Mouse (Mus musculus) embryonic fibroblast, embryonic 13.5 days (primary cell): Measurements from ENCODE around the gene Atp8b2. TPM values are rescaled to one million over a fixed set of nuclear protein-coding genes. Genes with fewer than 3 reads are reported as not detected.

Experiments
- H3K27ac ChIP-seq: 2 replicates; pipeline ENCODE4 v1.5.1; 2012; ENCODE audit warnings: low read length, control low read depth, inconsistent platforms; ENCODE audit not compliant: insufficient read depth
- H3K4me1 ChIP-seq: 2 replicates; pipeline ENCODE4 v1.6.1; 2011; ENCODE audit warnings: low read length; ENCODE audit not compliant: control insufficient read depth, insufficient read depth
- H3K4me3 ChIP-seq: 2 replicates; pipeline ENCODE4 v1.5.1; 2011; ENCODE audit warnings: mild to moderate bottlenecking, control low read depth, low read length; ENCODE audit not compliant: insufficient read depth
- CTCF ChIP-seq: IDR thresholded peaks from 2 replicates; pipeline ENCODE4 v1.5.1; 2011; ENCODE audit warnings: mild to moderate bottlenecking, control low read depth, low read length, moderate library complexity, borderline replicate concordance; ENCODE audit not compliant: insufficient read depth
- POLR2A ChIP-seq: IDR thresholded peaks from 2 replicates; pipeline ENCODE4 v1.6.1; 2011; ENCODE audit warnings: low read depth, mild to moderate bottlenecking, control low read depth, low read length, moderate library complexity
- polyA plus RNA-seq: library from polyadenylated mRNA; stranded (reverse); fragments of >200 nt; gene quantifications from 2 replicates; pipeline ENCODE4 v1.2.4, GENCODE M21; 2011; ENCODE audit warnings: low read depth; ENCODE audit not compliant: missing spikeins, insufficient read length

The Atp8b2 gene
- polyA plus RNA-seq, 1 experiment = 109 TPM

- TF ChIP-seq CTCF = no peak
- Histone ChIP-seq H3K4me3 (peak overlapping the region; percentile 97), H3K4me1 (peaks cover 9% of the 10 kb centered on the region; the same call in 1 of the 2 replicates), H3K27ac (peak overlapping the region; percentile 96)
These were observed 1.9 kb downstream of the Atp8b2 start for GRCm38 (mm10) chr3:89961436-89961835.

GRCm38 (mm10) chr3:89960469-89960868 lies 2.8 kb downstream of the Atp8b2 start:
- Histone ChIP-seq H3K4me1 (peaks cover 9% of the 10 kb centered on the region; the same call in 1 of the 2 replicates), H3K27ac (no peak overlapping the region), H3K4me3 (peak overlapping the region; percentile 97)
- TF ChIP-seq POLR2A (no peak; the same call in 1 of the 2 replicates), CTCF (no peak)

- Histone ChIP-seq H3K4me3 (no peak overlapping the region), H3K4me1 (peaks cover 6% of the 10 kb centered on the region; the same call in 1 of the 2 replicates), H3K27ac (no peak overlapping the region)
- no peak for TF ChIP-seq POLR2A
- TF ChIP-seq CTCF = no peak
These were observed 3.9 kb downstream of the Atp8b2 start for GRCm38 (mm10) chr3:89959435-89959834.

- no peak for TF ChIP-seq POLR2A
- TF ChIP-seq CTCF = no peak
- H3K4me1 ChIP-seq = peaks cover 6% of the 10 kb centered on the region; the same call in 1 of the 2 replicates
- no peak overlapping the region for H3K27ac ChIP-seq
- H3K4me3 ChIP-seq = no peak overlapping the region
These were observed 5.4 kb downstream of the Atp8b2 start for GRCm38 (mm10) chr3:89957880-89958279.

GRCm38 (mm10) chr3:89956177-89956971 lies 6.9 kb downstream of the Atp8b2 start:
- H3K4me3 ChIP-seq = no peak overlapping the region
- TF ChIP-seq CTCF (no peak), POLR2A (no peak)
- peaks cover 6% of the 10 kb centered on the region; the same call in 1 of the 2 replicates for H3K4me1 ChIP-seq
- no peak overlapping the region for H3K27ac ChIP-seq

- Histone ChIP-seq H3K4me3 (no peak overlapping the region), H3K4me1 (no peaks in the 10 kb centered on the region), H3K27ac (no peak overlapping the region)
- TF ChIP-seq CTCF (peak; percentile 81; the same call in 1 of the 2 replicates), POLR2A (no peak)
These were observed 9.9 kb downstream of the Atp8b2 start for GRCm38 (mm10) chr3:89953420-89953819.

GRCm38 (mm10) chr3:89948655-89949054 lies 14.7 kb downstream of the Atp8b2 start:
- Histone ChIP-seq H3K4me3 (no peak overlapping the region), H3K4me1 (no peaks in the 10 kb centered on the region), H3K27ac (no peak overlapping the region)
- no peak for TF ChIP-seq CTCF
- no peak for TF ChIP-seq POLR2A

- Histone ChIP-seq H3K4me3 (no peak overlapping the region), H3K4me1 (no peaks in the 10 kb centered on the region), H3K27ac (no peak overlapping the region)
- TF ChIP-seq POLR2A (no peak), CTCF (no peak)
These were observed 15.3 kb downstream of the Atp8b2 start for GRCm38 (mm10) chr3:89948021-89948420.

GRCm38 (mm10) chr3:89945026-89945425 lies 18.3 kb downstream of the Atp8b2 start:
- Histone ChIP-seq H3K4me1 (no peaks in the 10 kb centered on the region), H3K27ac (no peak overlapping the region), H3K4me3 (no peak overlapping the region)
- peak; percentile 30; the same call in 1 of the 2 replicates for TF ChIP-seq CTCF
- TF ChIP-seq POLR2A = no peak

GRCm38 (mm10) chr3:89942894-89943293 lies 20.4 kb downstream of the Atp8b2 start:
- no peak overlapping the region for H3K27ac ChIP-seq
- no peaks in the 10 kb centered on the region for H3K4me1 ChIP-seq
- no peak for TF ChIP-seq CTCF
- no peak for TF ChIP-seq POLR2A
- H3K4me3 ChIP-seq = no peak overlapping the region

GRCm38 (mm10) chr3:89936495-89936894 lies 26.8 kb downstream of the Atp8b2 start:
- H3K27ac ChIP-seq = no peak overlapping the region
- TF ChIP-seq POLR2A (no peak), CTCF (no peak)
- no peak overlapping the region for H3K4me3 ChIP-seq
- no peaks in the 10 kb centered on the region for H3K4me1 ChIP-seq
